Mouse (Mus musculus) G1E-ER4 (cell line): ENCODE data around the gene Pdcd5. TPM values are rescaled to one million over a fixed set of nuclear protein-coding genes. Genes with fewer than 3 reads are reported as not detected.

Experiments
- GATA1 ChIP-seq: IDR thresholded peaks from one replicate; pipeline ENCODE4 v1.8.0; 2012; ENCODE audit warnings: low read length, inconsistent platforms
- polyA plus RNA-seq: library from polyadenylated mRNA; stranded (reverse); fragments of >175 nt; gene quantifications from 2 replicates; pipeline ENCODE4 v1.2.3, GENCODE M21; 2012

The Pdcd5 gene
- polyA plus RNA-seq, 1 experiment: 492 TPM

DNA sequence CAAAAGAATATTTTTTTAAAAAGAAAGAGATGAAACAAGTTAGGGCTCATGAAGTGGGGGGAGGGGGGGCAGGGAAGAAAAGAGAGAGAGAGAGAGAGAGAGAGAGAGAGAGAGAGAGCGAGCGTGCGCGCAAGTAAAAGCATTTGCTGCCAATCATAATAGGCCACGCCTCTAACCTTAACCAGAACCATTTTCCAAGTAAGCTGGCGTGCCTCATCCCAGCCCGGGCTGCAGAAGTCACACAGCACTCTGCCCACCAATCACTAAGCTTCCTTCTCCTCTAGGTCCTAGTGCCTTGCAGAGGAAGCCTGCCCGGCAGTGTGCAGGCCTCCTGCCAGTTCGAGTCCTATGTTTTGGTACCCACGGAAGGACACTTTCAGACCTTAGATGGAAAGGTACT is 47.3 kb downstream of the Pdcd5 start:
- no peak for TF ChIP-seq GATA1

DNA sequence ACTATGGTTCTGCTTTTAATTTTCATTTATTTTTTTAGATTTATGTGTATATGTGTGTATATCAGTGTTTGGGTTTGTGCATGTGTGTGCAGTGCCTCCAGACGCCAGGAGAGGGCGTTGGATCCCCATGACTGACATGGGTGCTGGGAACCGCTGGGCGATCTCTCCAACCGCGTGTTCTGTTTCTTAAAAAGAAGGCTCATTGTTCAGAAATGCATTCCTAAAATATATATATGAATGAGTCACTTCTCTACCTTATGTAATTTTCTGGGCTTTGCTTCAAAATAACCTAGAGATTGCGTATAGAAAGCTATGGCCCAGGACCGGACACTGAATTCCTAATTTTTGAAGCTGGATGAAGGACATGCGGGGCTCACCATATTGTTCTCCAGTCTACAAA is 47.8 kb downstream of the Pdcd5 start:
- no peak for TF ChIP-seq GATA1

DNA sequence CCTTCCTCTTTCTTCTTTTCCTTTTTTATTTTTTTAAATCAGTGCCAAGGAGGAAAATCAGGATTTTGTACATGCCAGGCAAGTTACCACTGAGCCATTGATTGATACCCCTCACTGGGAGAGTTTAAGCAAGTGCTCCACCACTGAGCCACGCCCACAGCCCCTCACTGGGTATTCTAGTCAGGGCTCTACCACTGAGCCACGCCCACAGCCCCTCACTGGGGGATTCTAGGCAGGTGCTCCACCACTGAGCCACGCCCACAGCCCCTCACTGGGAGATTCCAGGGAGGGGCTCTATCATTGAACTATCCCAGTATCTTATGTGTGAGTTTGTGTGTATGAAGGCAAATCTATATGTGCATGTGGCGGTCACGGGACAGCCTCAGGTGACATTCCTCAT is 53.0 kb downstream of the Pdcd5 start:
- no peak for TF ChIP-seq GATA1

Other genes starting within 250 kb of the Pdcd5 start
- not detected in 2 replicates for gene Slc7a9, start 198.7 kb downstream of the Pdcd5 start, polyA plus RNA-seq
- not detected in 2 replicates for gene Tdrd12, start 109.8 kb downstream of the Pdcd5 start, polyA plus RNA-seq
- 62.2 and 83.6 TPM in 2 replicates for gene Nudt19, start 91.2 kb downstream of the Pdcd5 start, polyA plus RNA-seq
- 2.0 and 2.8 TPM in 2 replicates for gene Rgs9bp, start 61.9 kb downstream of the Pdcd5 start, polyA plus RNA-seq
- 276 and 375 TPM in 2 replicates for gene Ankrd27, start 61.3 kb downstream of the Pdcd5 start, polyA plus RNA-seq
- 10.9 and 12.9 TPM in 2 replicates for gene Dpy19l3, start 106.9 kb upstream of the Pdcd5 start, polyA plus RNA-seq
- 13.6 and 26.1 TPM in 2 replicates for gene Zfp507, start 155.5 kb upstream of the Pdcd5 start, polyA plus RNA-seq